In genomic region chr4:115090592-115090991, GRCm38 (mm10) we compare ENCODE assay signal across 11 mouse cellular contexts. TPM values are rescaled to one million over a fixed set of nuclear protein-coding genes. Genes with fewer than 3 reads are reported as not detected.
DNase-seq lines count a peak whose midpoint lies in the region; ATAC-seq and TF ChIP-seq lines count a peak whose summit lies in the region.
"Had no signal": no experiment of that assay in that cellular context is flagged by ENCODE, and none has a peak within 500 bp of the region (broad histone marks: within the 10 kb centered on the region; RNA-seq: fewer than 3 reads in every experiment).

No protein-coding gene starts in this region.

- H3K4me3 ChIP-seq in embryonic facial prominence, embryonic 11.5 days (ENCODE audit: low read depth, low read length) = no peak overlapping the region
- no peak overlapping the region for H3K4me3 ChIP-seq in embryonic facial prominence, embryonic 10.5 days
- peak overlapping the region; percentile 77 for H3K4me3 ChIP-seq in testis, adult 2 months (ENCODE audit: control insufficient read depth, low read depth, low read length)
- H3K4me3 ChIP-seq in layer of hippocampus, adult 2 months = no peak overlapping the region

- ATAC-seq in embryonic facial prominence, embryonic 11.5 days (replicated peaks; ENCODE audit: insufficient number of reproducible peaks, low FRiP score, low TSS enrichment, low read depth) = 0 out of 2 replicates have a peak, but pooled peaks have one; percentile 20
- ATAC-seq: inflammation-experienced regulatory T-cells, adult 6 months had no signal

- no peak overlapping the region for H3K27ac ChIP-seq in embryonic facial prominence, embryonic 11.5 days (replicated peaks; ENCODE audit: low read depth, low read length)
- no peak overlapping the region for H3K27ac ChIP-seq in embryonic facial prominence, embryonic 10.5 days (replicated peaks)
- H3K27ac ChIP-seq in testis, adult 2 months (ENCODE audit: control insufficient read depth, insufficient read depth, low read depth, low read length) = no peak overlapping the region
- H3K27ac ChIP-seq in layer of hippocampus, adult 2 months = no peak overlapping the region
- H3K27ac ChIP-seq: macrophage had no signal

- DNase-seq in embryonic facial prominence, embryonic 11.5 days (ENCODE audit: low spot score) = no peak
- no peak for DNase-seq in embryonic facial prominence, embryonic 10.5 days (ENCODE audit: low spot score)
- no peak for DNase-seq in testis, postnatal 14 days (ENCODE audit: low spot score)
- peak; percentile 75 for DNase-seq in liver
- no peak for DNase-seq in layer of hippocampus, adult 2 months (ENCODE audit: low spot score in 2 of 2)
- DNase-seq in left cerebral cortex, adult 11 months (ENCODE audit: low spot score) = no peak
- DNase-seq in c-Kit-positive CD71-positive TER-119-positive erythroid progenitor cells, embryonic 14.5 days (ENCODE audit: low spot score) = no peak

- no peaks in the 10 kb centered on the region; the same call in 1 of the 2 replicates for H3K4me1 ChIP-seq in embryonic facial prominence, embryonic 11.5 days (ENCODE audit: control insufficient read depth, insufficient read depth, low read length)
- H3K4me1 ChIP-seq in embryonic facial prominence, embryonic 10.5 days = peaks cover 11% of the 10 kb centered on the region
- peaks cover 11% of the 10 kb centered on the region for H3K4me1 ChIP-seq in testis, adult 2 months (ENCODE audit: control insufficient read depth, insufficient read depth, low read length)

- TF ChIP-seq CTCF in testis, adult 2 months (IDR thresholded peaks at IDR 0.05; ENCODE audit: control insufficient read depth, insufficient read depth, insufficient replicate concordance, low read depth, low read length) = no peak
- TF ChIP-seq CTCF in layer of hippocampus, adult 2 months (conservative IDR thresholded peaks at IDR 0.05) = no peak

- no peak overlapping the region for H3K4me2 ChIP-seq in embryonic facial prominence, embryonic 11.5 days (ENCODE audit: low read depth, low read length)

- H3K9ac ChIP-seq in embryonic facial prominence, embryonic 11.5 days (replicated peaks; ENCODE audit: low read length) = no peak overlapping the region

- no peaks in the 10 kb centered on the region for H3K9me3 ChIP-seq in embryonic facial prominence, embryonic 11.5 days (replicated peaks; ENCODE audit: control insufficient read depth, low read length)
- H3K9me3 ChIP-seq in embryonic facial prominence, embryonic 10.5 days = no peaks in the 10 kb centered on the region

- 75% methylated on average over 2 of the region's 2 CpGs for WGBS in embryonic facial prominence, embryonic 11.5 days
- WGBS in embryonic facial prominence, embryonic 10.5 days = 69% methylated on average over 2 of the region's 2 CpGs

- no peak; the same call in 1 of the 2 replicates for TF ChIP-seq POLR2A in testis, adult 2 months (IDR thresholded peaks at IDR 0.05; ENCODE audit: control insufficient read depth, low read depth, low read length)

- H3K27me3 ChIP-seq in embryonic facial prominence, embryonic 11.5 days (ENCODE audit: control insufficient read depth, insufficient read depth, low read length) = peaks cover 16% of the 10 kb centered on the region
- peaks cover 87% of the 10 kb centered on the region for H3K27me3 ChIP-seq in embryonic facial prominence, embryonic 10.5 days (replicated peaks; ENCODE audit: low read depth, poor library complexity, severe bottlenecking)
- H3K27me3 ChIP-seq in testis, adult 2 months (ENCODE audit: control insufficient read depth, insufficient read depth, low read length) = no peaks in the 10 kb centered on the region

- no peaks in the 10 kb centered on the region for H3K36me3 ChIP-seq in embryonic facial prominence, embryonic 11.5 days (replicated peaks; ENCODE audit: control insufficient read depth, insufficient read depth, low read depth, low read length)
- no peaks in the 10 kb centered on the region for H3K36me3 ChIP-seq in embryonic facial prominence, embryonic 10.5 days (replicated peaks)
- H3K36me3 ChIP-seq in testis, adult 2 months (ENCODE audit: control insufficient read depth, insufficient read depth, low read length) = no peaks in the 10 kb centered on the region

RNA-seq across cellular contexts. Expression of gene Pdzk1ip1, which starts 2.1 kb away (rescaled TPM):
- polyA plus RNA-seq in embryonic facial prominence, embryonic 11.5 days (2014; fragmentation: Nextera tagmentation; extraction: Ambion mirVana) = 11.3 and 13.1 TPM in 2 replicates
- 6.3 and 6.7 TPM in 2 replicates for polyA plus RNA-seq in embryonic facial prominence, embryonic 10.5 days (2016; fragmentation: Nextera tagmentation; extraction: Ambion mirVana)
- polyA plus RNA-seq in testis, adult 2 months (2012; rRNA removed) = 336 and 353 TPM in 2 replicates
- under 1 TPM in 1 of 2 experiments, not detected in 1; 0.96 TPM for total RNA-seq in layer of hippocampus, adult 2 months (2021)

RNA-seq across cellular contexts. Expression of gene Tal1, which starts 34.4 kb away (rescaled TPM):
- 4.8 and 5.3 TPM in 2 replicates for polyA plus RNA-seq in embryonic facial prominence, embryonic 11.5 days (2014; fragmentation: Nextera tagmentation; extraction: Ambion mirVana)
- 1.7 and 1.9 TPM in 2 replicates for polyA plus RNA-seq in embryonic facial prominence, embryonic 10.5 days (2016; fragmentation: Nextera tagmentation; extraction: Ambion mirVana)
- 0.90 and 1.3 TPM in 2 replicates for polyA plus RNA-seq in testis, adult 2 months (2012; rRNA removed)
- 1 to 10 TPM in 1 of 2 experiments, under 1 TPM in 1; 0.86 to 1.0 TPM for total RNA-seq in layer of hippocampus, adult 2 months (2021)
- polyA plus RNA-seq: inflammation-experienced regulatory T-cells, adult 6 months had no signal

RNA-seq across cellular contexts. Expression of gene Cyp4x1, which starts 43.5 kb away (rescaled TPM):
- 0.42 and 0.50 TPM in 2 replicates for polyA plus RNA-seq in embryonic facial prominence, embryonic 11.5 days (2014; fragmentation: Nextera tagmentation; extraction: Ambion mirVana)
- polyA plus RNA-seq in embryonic facial prominence, embryonic 10.5 days (2016; fragmentation: Nextera tagmentation; extraction: Ambion mirVana) = 0.24 and 0.25 TPM in 2 replicates
- 0.06 TPM in 1 of 2 replicates, not detected in the other for polyA plus RNA-seq in testis, adult 2 months (2012; rRNA removed)
- total RNA-seq in layer of hippocampus, adult 2 months (2021) = 1 to 10 TPM; 8.2 to 8.3 TPM
- polyA plus RNA-seq: heart, embryonic 16.5 days; macrophage had no signal

Comparison
In these comparisons a context has a peak if more than half of its experiments do, and no peak if none do; other contexts are left out.
1. RNA of gene Pdzk1ip1, which starts 2.1 kb away (polyA plus RNA-seq): 336 to 353 TPM in testis, adult 2 months; 11.3 to 13.1 TPM in embryonic facial prominence, embryonic 11.5 days and 6.3 to 6.7 TPM in embryonic facial prominence, embryonic 10.5 days; every median in the first group is over 10 times any median in the second.